Mouse (Mus musculus) retina, postnatal 7 days (tissue): Measurements from ENCODE around the gene Hyal1.
"Not testable (repeated sequence)": the region's sequence is repeated elsewhere in the genome, so short reads cannot be mapped to it uniquely, and the experiment has no call there.

ENCODE experiments used
- DNase-seq: peaks from one replicate; pipeline ENCODE4 v3.0.0-alpha.2; 2012; ENCODE audit warnings: low read depth, low spot score

The Hyal1 gene

GRCm38 (mm10) chr9:107550491-107551116 is 26.1 kb upstream of the Hyal1 start:
- DNase-seq, result no peak

- DNase-seq, result no peak
Observed at GRCm38 (mm10) chr9:107551117-107551889, 25.4 kb upstream of the Hyal1 start, which contains the start of gene Rassf1. TSS of gene Rassf1 (plus strand) at chr9:107551555.

- no peak for DNase-seq
Observed at GRCm38 (mm10) chr9:107551890-107552355, 24.8 kb upstream of the Hyal1 start.

- DNase-seq, result no peak
Observed at GRCm38 (mm10) chr9:107552690-107553393, 23.9 kb upstream of the Hyal1 start.

- DNase-seq, result no peak
Observed at GRCm38 (mm10) chr9:107553541-107554318, 23.0 kb upstream of the Hyal1 start.

- peak; percentile 97 for DNase-seq
Observed at GRCm38 (mm10) chr9:107554319-107554825, 22.4 kb upstream of the Hyal1 start.

GRCm38 (mm10) chr9:107555031-107555457 is 21.7 kb upstream of the Hyal1 start:
- DNase-seq, result no peak

GRCm38 (mm10) chr9:107555701-107556100 is 21.0 kb upstream of the Hyal1 start:
- DNase-seq, result no peak

- no peak for DNase-seq
Observed at GRCm38 (mm10) chr9:107556346-107556745, 20.4 kb upstream of the Hyal1 start.

GRCm38 (mm10) chr9:107563029-107563581 is 13.6 kb upstream of the Hyal1 start, which contains the start of gene Tusc2:
TSS of gene Tusc2 (plus strand) at chr9:107563255.
- DNase-seq, result peak; percentile 91

- DNase-seq, result not testable (repeated sequence)
Observed at GRCm38 (mm10) chr9:107565556-107565955, 11.2 kb upstream of the Hyal1 start.

GRCm38 (mm10) chr9:107566041-107566709 is 10.6 kb upstream of the Hyal1 start:
- no peak for DNase-seq

- no peak for DNase-seq
Observed at GRCm38 (mm10) chr9:107566855-107567254, 9.9 kb upstream of the Hyal1 start.

GRCm38 (mm10) chr9:107567702-107568319 is 8.9 kb upstream of the Hyal1 start, which contains the start of gene Hyal2:
TSS of gene Hyal2 (plus strand) at chr9:107567945.
- DNase-seq, result no peak

GRCm38 (mm10) chr9:107568331-107569261 is 8.1 kb upstream of the Hyal1 start:
- peak; percentile 77 for DNase-seq

GRCm38 (mm10) chr9:107569270-107569669 is 7.5 kb upstream of the Hyal1 start:
- no peak for DNase-seq

GRCm38 (mm10) chr9:107570016-107570415 is 6.7 kb upstream of the Hyal1 start:
- DNase-seq, result no peak

- no peak for DNase-seq
Observed at GRCm38 (mm10) chr9:107570845-107571244, 5.9 kb upstream of the Hyal1 start.
